Mouse (Mus musculus): ENCODE data around the gene Tspan5.

- no peak for TF ChIP-seq POLR2A (IDR thresholded peaks at IDR 0.05; ENCODE audit: extremely low read depth, insufficient read depth, low read length)
- TF ChIP-seq CTCF (IDR thresholded peaks at IDR 0.05; ENCODE audit: low read depth, low read length), result no peak
Observed at GRCm38 (mm10) chr3:138880999-138881724, 139.2 kb downstream of the Tspan5 start.

Data from liver, adult 2 months (tissue).